Mouse (Mus musculus) hindbrain, postnatal 0 days (tissue): ENCODE measurements at regions not wholly inside any gene's neighbourhood (a gene's known extent, or its start where the extent isn't known, plus 50 kb on each side); places are given as distances from the start of the nearest gene placed in this dataset.

Experiments used
- ATAC-seq: fragments of 200-750 bp; cut with Nextera tagmentation; 2 replicates; pipeline ENCODE4 v1.8.0; 2017; ENCODE audit warnings: mild to moderate bottlenecking, moderate TSS enrichment, moderate library complexity
- DNase-seq: peaks from one replicate; pipeline ENCODE4 v3.0.0-alpha.2; 2015; ENCODE audit warnings: low spot score
- H3K27ac ChIP-seq: fragments of 300-500 bp; sonication (generic); 2 replicates; pipeline ENCODE4 v1.5.1; 2014; ENCODE audit warnings: mild to moderate bottlenecking
- H3K27me3 ChIP-seq: fragments of 300-500 bp; sonication (generic); 2 replicates; pipeline ENCODE4 v1.6.1; 2014; ENCODE audit warnings: low read length, mixed read lengths; ENCODE audit not compliant: insufficient read depth
- H3K36me3 ChIP-seq: fragments of 300-500 bp; sonication (generic); 2 replicates; pipeline ENCODE4 v1.6.1; 2014; ENCODE audit warnings: low read length, mixed read lengths; ENCODE audit not compliant: insufficient read depth
- H3K4me1 ChIP-seq: fragments of 300-500 bp; sonication (generic); 2 replicates; pipeline ENCODE4 v1.6.1; 2014; ENCODE audit warnings: antibody characterized with exemption, low read length, mixed read lengths; ENCODE audit not compliant: insufficient read depth
- H3K4me2 ChIP-seq: fragments of 300-500 bp; sonication (generic); 2 replicates; pipeline ENCODE4 v1.6.1; 2014; ENCODE audit warnings: low read depth, mild to moderate bottlenecking, low read length, moderate library complexity, mixed read lengths
- H3K4me3 ChIP-seq: fragments of 300-500 bp; sonication (generic); 2 replicates; pipeline ENCODE4 v1.5.1; 2014; ENCODE audit warnings: low read length
- H3K9ac ChIP-seq: fragments of 300-500 bp; sonication (generic); replicated peaks from 2 replicates; pipeline ENCODE4 v1.6.1; 2014; ENCODE audit warnings: mild to moderate bottlenecking, low read length, moderate library complexity, mixed read lengths
- H3K9me3 ChIP-seq: fragments of 300-500 bp; sonication (generic); 2 replicates; pipeline ENCODE4 v1.6.1; 2016; ENCODE audit warnings: low read length, mixed read lengths
- CTCF ChIP-seq: IDR thresholded peaks from 2 replicates; pipeline ENCODE4 v1.5.1; 2016; ENCODE audit warnings: antibody characterized with exemption, control low read depth, low read depth
- WGBS: fragments of 180-500 bp; shearing (Covaris S2); extraction: QIAGEN DNeasy Blood & Tissue Kit; methylation state at CpG from one replicate; pipeline ENCODE4 v1.1.7; 2014; 5-methylcytosine and 5-hydroxymethylcytosine counted together

DNA sequence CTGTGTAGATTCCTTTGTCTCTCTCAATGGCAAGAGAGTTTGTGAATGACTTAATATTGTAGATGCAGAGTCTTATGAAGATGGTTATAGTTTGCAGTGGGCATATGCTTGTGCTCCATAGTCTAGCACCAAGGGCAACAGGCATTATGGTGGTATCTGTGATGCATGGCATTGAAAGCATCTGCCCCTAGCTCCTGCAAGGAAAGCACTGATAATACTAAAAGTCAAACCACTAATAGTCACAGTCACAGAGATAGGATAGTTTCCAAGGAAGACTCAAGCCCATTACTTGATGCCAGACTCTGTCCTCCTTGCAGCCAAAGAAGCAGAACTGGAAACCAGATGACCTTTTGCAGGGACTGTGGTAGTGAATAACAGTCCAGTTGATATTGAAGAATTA lies 158.8 kb downstream of the P2ry1 start:
- Histone ChIP-seq H3K27ac (no peak overlapping the region), H3K36me3 (no peaks in the 10 kb centered on the region), H3K4me3 (no peak overlapping the region), H3K4me1 (no peaks in the 10 kb centered on the region), H3K9me3 (no peaks in the 10 kb centered on the region), H3K27me3 (no peaks in the 10 kb centered on the region), H3K9ac (no peak overlapping the region), H3K4me2 (no peak overlapping the region)
- TF ChIP-seq CTCF, result no peak
- DNase-seq, result no peak
- no peak for ATAC-seq

GRCm38 (mm10) chr3:61185789-61186188 lies 175.6 kb upstream of the Rap2b start:
- Histone ChIP-seq H3K27ac (no peak overlapping the region), H3K9ac (no peak overlapping the region), H3K27me3 (no peaks in the 10 kb centered on the region), H3K4me1 (no peaks in the 10 kb centered on the region), H3K9me3 (no peaks in the 10 kb centered on the region), H3K4me2 (no peak overlapping the region), H3K4me3 (no peak overlapping the region), H3K36me3 (no peaks in the 10 kb centered on the region)
- 13% methylated on average over 1 of the region's 1 CpGs for WGBS
- DNase-seq (peak; percentile 44), ATAC-seq (peak; percentile 66)
- peak; percentile 63 for TF ChIP-seq CTCF

GRCm38 (mm10) chr3:61188662-61189061 lies 172.8 kb upstream of the Rap2b start:
- H3K9ac ChIP-seq, result no peak overlapping the region
- DNase-seq, result no peak
- no peak for TF ChIP-seq CTCF

DNA sequence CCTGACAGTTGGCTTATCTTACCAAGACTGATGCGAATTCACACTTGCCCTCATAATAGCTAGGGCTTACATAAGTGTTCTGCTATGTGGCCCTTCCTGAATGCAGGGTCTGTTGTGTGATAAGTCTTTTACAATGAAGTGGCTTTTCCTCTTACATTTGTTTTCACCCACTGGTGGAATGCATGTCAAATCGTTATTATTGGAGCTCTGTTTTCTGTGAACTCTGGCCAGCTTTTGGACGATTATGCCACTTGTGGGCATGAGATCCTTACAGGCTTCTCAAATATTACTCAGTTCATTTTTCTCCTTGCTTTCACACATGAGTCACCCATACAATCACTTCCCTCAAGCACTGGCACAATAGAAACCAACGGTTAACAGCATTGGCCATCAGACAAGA lies 144.9 kb upstream of the Rap2b start:
- WGBS, result 34% methylated on average over 4 of the region's 4 CpGs
- no peak for TF ChIP-seq CTCF
- 0 out of 2 replicates have a peak, but pooled peaks have one; percentile 55 for ATAC-seq

More at GRCm38 (mm10) chr3:61188662-61189061, 172.8 kb upstream of the Rap2b start:
- Histone ChIP-seq H3K4me3 (no peak overlapping the region), H3K27ac (no peak overlapping the region), H3K27me3 (no peaks in the 10 kb centered on the region), H3K9me3 (no peaks in the 10 kb centered on the region), H3K4me1 (no peaks in the 10 kb centered on the region), H3K36me3 (no peaks in the 10 kb centered on the region), H3K4me2 (no peak overlapping the region)
- no peak for ATAC-seq

DNA sequence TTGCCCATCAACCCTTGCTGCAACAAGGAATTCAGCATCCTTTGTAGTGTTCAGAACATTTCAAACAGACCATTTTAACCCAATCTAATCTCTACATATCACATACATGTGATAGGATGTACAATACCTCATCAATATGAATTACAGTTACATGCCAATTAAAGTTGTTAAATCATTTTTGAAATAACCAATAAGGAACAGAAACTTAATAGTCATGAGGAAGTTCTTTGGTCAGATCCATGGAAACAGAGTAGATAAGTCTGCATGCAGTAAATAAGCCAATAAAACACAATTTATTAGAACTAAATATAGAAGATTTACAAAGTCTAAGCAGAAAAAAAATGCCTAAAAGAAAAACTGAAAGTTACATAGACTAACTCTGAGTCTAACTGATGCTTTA lies 136.9 kb upstream of the Rap2b start:
- H3K27me3 ChIP-seq, result no peaks in the 10 kb centered on the region
- H3K36me3 ChIP-seq, result no peaks in the 10 kb centered on the region
- ATAC-seq (no peak), DNase-seq (no peak)
- no peaks in the 10 kb centered on the region for H3K9me3 ChIP-seq
- no peak overlapping the region for H3K9ac ChIP-seq
- no peak overlapping the region for H3K4me2 ChIP-seq
- no peak overlapping the region for H3K27ac ChIP-seq
- H3K4me1 ChIP-seq, result no peaks in the 10 kb centered on the region
- H3K4me3 ChIP-seq, result no peak overlapping the region
- TF ChIP-seq CTCF, result no peak

More for the DNA sequence above, 144.9 kb upstream of the Rap2b start:
- Histone ChIP-seq H3K9ac (no peak overlapping the region), H3K36me3 (no peaks in the 10 kb centered on the region), H3K4me1 (no peaks in the 10 kb centered on the region), H3K4me3 (no peak overlapping the region), H3K4me2 (no peak overlapping the region), H3K27me3 (no peaks in the 10 kb centered on the region), H3K27ac (no peak overlapping the region), H3K9me3 (no peaks in the 10 kb centered on the region)
- DNase-seq, result peak; percentile 5

DNA sequence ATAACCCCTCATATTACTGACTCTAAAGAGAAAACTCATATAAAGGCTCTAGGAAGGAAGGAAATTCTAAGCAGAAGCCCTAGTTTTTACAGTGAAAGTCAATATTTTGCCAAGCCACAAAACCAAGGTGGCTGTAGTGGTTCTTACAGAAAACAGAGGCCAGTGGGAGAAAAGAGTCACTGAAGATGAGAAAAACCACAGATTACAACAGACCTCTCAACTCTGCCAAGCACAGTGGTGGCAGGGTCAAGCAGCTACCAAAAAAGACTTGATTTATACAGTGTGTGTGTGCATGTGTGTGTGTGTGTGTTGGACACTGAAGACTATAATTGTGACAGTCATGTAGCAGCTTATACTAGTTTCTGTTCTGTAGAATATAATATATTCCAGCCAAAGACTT lies 136.4 kb upstream of the Rap2b start:
- TF ChIP-seq CTCF, result no peak
- H3K4me1 ChIP-seq, result no peaks in the 10 kb centered on the region
- ATAC-seq (no peak), DNase-seq (no peak)
- no peak overlapping the region for H3K4me2 ChIP-seq
- H3K4me3 ChIP-seq, result no peak overlapping the region
- H3K27me3 ChIP-seq, result no peaks in the 10 kb centered on the region
- no peak overlapping the region for H3K27ac ChIP-seq
- no peak overlapping the region for H3K9ac ChIP-seq
- no peaks in the 10 kb centered on the region for H3K36me3 ChIP-seq
- H3K9me3 ChIP-seq, result no peaks in the 10 kb centered on the region

DNA sequence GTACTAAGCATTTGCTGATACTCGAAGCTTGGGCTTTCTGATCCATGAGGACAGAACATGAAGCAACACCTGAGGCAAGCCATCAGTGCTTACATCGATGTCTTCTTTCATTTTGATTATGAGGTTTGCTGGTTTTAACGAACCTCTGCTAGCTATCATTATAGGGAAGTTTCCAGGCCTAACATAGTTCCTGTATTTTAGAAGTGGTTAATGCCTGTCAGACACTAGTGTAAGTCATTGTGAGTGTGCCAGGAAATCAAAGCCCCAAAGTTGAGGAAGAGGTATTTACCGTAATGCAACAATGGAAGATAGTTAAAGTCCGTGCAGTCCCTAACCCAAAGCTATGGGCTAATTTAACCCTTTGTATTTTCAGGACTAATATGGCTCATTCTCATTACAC lies 120.1 kb upstream of the Rap2b start:
- WGBS, result 82% methylated on average over 5 of the region's 5 CpGs
- Histone ChIP-seq H3K27ac (no peak overlapping the region), H3K36me3 (no peaks in the 10 kb centered on the region)

More for the DNA sequence above, 120.1 kb upstream of the Rap2b start:
- Histone ChIP-seq H3K27me3 (no peaks in the 10 kb centered on the region), H3K9me3 (no peaks in the 10 kb centered on the region), H3K4me1 (no peaks in the 10 kb centered on the region), H3K4me3 (no peak overlapping the region), H3K4me2 (no peak overlapping the region), H3K9ac (no peak overlapping the region)
- no peak for TF ChIP-seq CTCF
- no peak for ATAC-seq
- no peak for DNase-seq
